Mouse (Mus musculus) embryonic fibroblast, embryonic 13.5 days (primary cell): ENCODE measurements around the gene Dnajc17. TPM values are rescaled to one million over a fixed set of nuclear protein-coding genes. Genes with fewer than 3 reads are reported as not detected.

ENCODE experiments used
- H3K27ac ChIP-seq: 2 replicates; pipeline ENCODE4 v1.5.1; 2012; ENCODE audit warnings: low read length, control low read depth, inconsistent platforms; ENCODE audit not compliant: insufficient read depth
- H3K4me1 ChIP-seq: 2 replicates; pipeline ENCODE4 v1.6.1; 2011; ENCODE audit warnings: low read length; ENCODE audit not compliant: control insufficient read depth, insufficient read depth
- H3K4me3 ChIP-seq: 2 replicates; pipeline ENCODE4 v1.5.1; 2011; ENCODE audit warnings: mild to moderate bottlenecking, control low read depth, low read length; ENCODE audit not compliant: insufficient read depth
- CTCF ChIP-seq: IDR thresholded peaks from 2 replicates; pipeline ENCODE4 v1.5.1; 2011; ENCODE audit warnings: mild to moderate bottlenecking, control low read depth, low read length, moderate library complexity, borderline replicate concordance; ENCODE audit not compliant: insufficient read depth
- POLR2A ChIP-seq: IDR thresholded peaks from 2 replicates; pipeline ENCODE4 v1.6.1; 2011; ENCODE audit warnings: low read depth, mild to moderate bottlenecking, control low read depth, low read length, moderate library complexity
- polyA plus RNA-seq: library from polyadenylated mRNA; stranded (reverse); fragments of >200 nt; gene quantifications from 2 replicates; pipeline ENCODE4 v1.2.4, GENCODE M21; 2011; ENCODE audit warnings: low read depth; ENCODE audit not compliant: missing spikeins, insufficient read length

Dnajc17 gene
- polyA plus RNA-seq, 1 experiment, result 9.6 TPM

GRCm38 (mm10) chr2:119154683-119155082, 53.9 kb downstream of the Dnajc17 start:
- no peak overlapping the region for H3K4me3 ChIP-seq
- no peak overlapping the region for H3K27ac ChIP-seq
- TF ChIP-seq POLR2A (no peak), CTCF (no peak)
- peaks cover 4% of the 10 kb centered on the region; the same call in 1 of the 2 replicates for H3K4me1 ChIP-seq

GRCm38 (mm10) chr2:119152255-119152654, 56.3 kb downstream of the Dnajc17 start:
- TF ChIP-seq CTCF (no peak), POLR2A (no peak)
- Histone ChIP-seq H3K27ac (no peak overlapping the region), H3K4me1 (peaks cover 4% of the 10 kb centered on the region; the same call in 1 of the 2 replicates), H3K4me3 (no peak overlapping the region)

DNA sequence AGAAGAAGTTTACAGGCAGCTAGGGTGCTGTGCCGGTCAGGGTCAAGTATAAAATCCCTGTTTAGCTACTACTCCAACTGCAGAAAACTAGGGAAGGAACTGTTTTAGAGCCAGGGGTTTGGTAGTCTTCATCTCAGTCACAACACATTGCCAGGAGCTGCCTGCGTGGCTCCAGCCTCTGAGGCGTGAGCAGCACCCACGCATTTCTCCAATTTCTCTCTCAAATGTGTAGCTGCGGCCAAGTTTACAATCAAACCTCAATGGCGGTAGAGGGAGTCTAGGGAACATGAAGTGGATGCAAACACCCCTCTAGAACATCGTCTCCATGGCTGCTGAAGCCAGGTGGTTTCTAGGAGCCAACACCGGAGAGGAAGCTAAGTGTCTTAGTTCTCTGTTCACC, 60.8 kb downstream of the Dnajc17 start:
- no peaks in the 10 kb centered on the region for H3K4me1 ChIP-seq
- TF ChIP-seq POLR2A, result no peak
- no peak for TF ChIP-seq CTCF
- no peak overlapping the region for H3K27ac ChIP-seq
- H3K4me3 ChIP-seq, result no peak overlapping the region

- Histone ChIP-seq H3K4me1 (no peaks in the 10 kb centered on the region), H3K4me3 (no peak overlapping the region), H3K27ac (no peak overlapping the region)
- TF ChIP-seq CTCF, result no peak
- no peak for TF ChIP-seq POLR2A
Observed at GRCm38 (mm10) chr2:119147160-119147678, 61.4 kb downstream of the Dnajc17 start.

GRCm38 (mm10) chr2:119146435-119146834, 62.2 kb downstream of the Dnajc17 start:
- no peak overlapping the region for H3K4me3 ChIP-seq
- H3K4me1 ChIP-seq, result no peaks in the 10 kb centered on the region
- TF ChIP-seq CTCF, result no peak
- TF ChIP-seq POLR2A, result no peak
- H3K27ac ChIP-seq, result no peak overlapping the region

DNA sequence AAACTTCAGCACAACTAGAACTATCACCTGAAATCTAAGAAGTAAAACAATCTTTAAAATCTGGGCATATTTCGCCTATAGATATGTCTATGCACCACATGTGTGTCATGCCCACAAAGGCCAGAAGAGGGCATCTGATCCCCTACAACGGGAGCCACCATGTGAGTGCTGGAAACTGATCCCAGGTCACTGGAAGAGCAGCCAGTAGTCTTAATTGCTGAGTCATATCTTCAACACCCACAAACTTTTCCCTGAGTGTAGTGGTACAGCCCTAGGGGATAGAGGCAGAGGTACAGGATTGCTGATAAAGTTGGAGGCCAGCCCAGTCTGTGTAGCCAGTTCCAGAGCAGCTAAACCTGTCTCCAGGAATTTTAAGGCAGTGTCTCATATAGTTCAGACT, 63.4 kb downstream of the Dnajc17 start:
- TF ChIP-seq CTCF (peak; percentile 8; the same call in 1 of the 2 replicates), POLR2A (no peak)
- no peaks in the 10 kb centered on the region for H3K4me1 ChIP-seq
- H3K4me3 ChIP-seq, result no peak overlapping the region
- no peak overlapping the region for H3K27ac ChIP-seq

- H3K4me3 ChIP-seq, result no peak overlapping the region
- no peak overlapping the region for H3K27ac ChIP-seq
- H3K4me1 ChIP-seq, result no peaks in the 10 kb centered on the region
- TF ChIP-seq CTCF (no peak), POLR2A (no peak)
Observed at GRCm38 (mm10) chr2:119136346-119136898, 72.2 kb downstream of the Dnajc17 start.

Other genes with a start within 250 kb of the Dnajc17 start
- gene Ccdc32, start 179.4 kb downstream of the Dnajc17 start, polyA plus RNA-seq, result 12.1 and 12.7 TPM in 2 replicates
- gene Rpusd2, start 174.0 kb downstream of the Dnajc17 start, polyA plus RNA-seq, result 3.9 and 4.2 TPM in 2 replicates
- gene Knl1, start 161.7 kb downstream of the Dnajc17 start, polyA plus RNA-seq, result 26.6 and 33.0 TPM in 2 replicates
- gene Rad51, start 96.0 kb downstream of the Dnajc17 start, polyA plus RNA-seq, result 21.6 and 31.6 TPM in 2 replicates
- gene Rmdn3, start 51.8 kb downstream of the Dnajc17 start, polyA plus RNA-seq, result 15.8 and 18.9 TPM in 2 replicates
- gene Gchfr, start 41.0 kb downstream of the Dnajc17 start, polyA plus RNA-seq, result 1.9 and 3.7 TPM in 2 replicates
- gene Gm14137, start 34.3 kb downstream of the Dnajc17 start, polyA plus RNA-seq, result 0.32 TPM in 1 of 2 replicates, not detected in the other
- gene Zfyve19, start 178 bp downstream of the Dnajc17 start, polyA plus RNA-seq, result 15.2 and 22.5 TPM in 2 replicates
- gene Ppp1r14d, start 21.1 kb upstream of the Dnajc17 start, polyA plus RNA-seq, result not detected in 2 replicates
- gene Spint1, start 28.6 kb upstream of the Dnajc17 start, polyA plus RNA-seq, result 0.30 TPM in 1 of 2 replicates, not detected in the other
- not detected in 2 replicates for gene Rhov, start 62.5 kb upstream of the Dnajc17 start, polyA plus RNA-seq
- gene Vps18, start 79.9 kb upstream of the Dnajc17 start, polyA plus RNA-seq, result 11.8 and 12.7 TPM in 2 replicates
- gene Dll4, start 117.0 kb upstream of the Dnajc17 start, polyA plus RNA-seq, result not detected in 2 replicates
- gene Chac1, start 142.4 kb upstream of the Dnajc17 start, polyA plus RNA-seq, result 34.5 and 58.5 TPM in 2 replicates